Mouse (Mus musculus) heart, embryonic 16.5 days (tissue): Measurements from ENCODE around the gene Dclk1. TPM values are rescaled to one million over a fixed set of nuclear protein-coding genes. Genes with fewer than 3 reads are reported as not detected.

Experiments
- ATAC-seq: fragments of 200-750 bp; cut with Nextera tagmentation; replicated peaks from 2 replicates; pipeline ENCODE4 v1.8.0; 2017; ENCODE audit warnings: moderate number of reproducible peaks; ENCODE audit not compliant: insufficient read depth, low FRiP score; ENCODE audit errors: extremely low read depth
- H3K27ac ChIP-seq: fragments of 300-500 bp; sonication (generic); 2 replicates; pipeline ENCODE4 v1.5.1; 2014; ENCODE audit warnings: mild to moderate bottlenecking, low read length, control low read depth, moderate library complexity
- H3K27me3 ChIP-seq: fragments of 300-500 bp; sonication (generic); 2 replicates; pipeline ENCODE4 v1.6.1; 2014; ENCODE audit warnings: low read length, mixed read lengths; ENCODE audit not compliant: control insufficient read depth, insufficient read depth
- H3K36me3 ChIP-seq: fragments of 300-500 bp; sonication (generic); 2 replicates; pipeline ENCODE4 v1.6.1; 2014; ENCODE audit not compliant: control insufficient read depth, insufficient read depth
- H3K4me1 ChIP-seq: fragments of 300-500 bp; sonication (generic); 2 replicates; pipeline ENCODE4 v1.6.1; 2014; ENCODE audit warnings: low read length, mixed read lengths; ENCODE audit not compliant: control insufficient read depth, insufficient read depth
- H3K4me2 ChIP-seq: fragments of 300-500 bp; sonication (generic); 2 replicates; pipeline ENCODE4 v1.6.1; 2014; ENCODE audit warnings: low read depth, mild to moderate bottlenecking, control low read depth, low read length
- H3K4me3 ChIP-seq: fragments of 300-500 bp; sonication (generic); 2 replicates; pipeline ENCODE4 v1.5.1; 2014; ENCODE audit warnings: mild to moderate bottlenecking, control low read depth, low read length
- H3K9ac ChIP-seq: fragments of 300-500 bp; sonication (generic); 2 replicates; pipeline ENCODE4 v1.6.1; 2014; ENCODE audit warnings: low read length, control low read depth
- H3K9me3 ChIP-seq: fragments of 300-500 bp; sonication (generic); replicated peaks from 2 replicates; pipeline ENCODE4 v1.6.1; 2016; ENCODE audit warnings: low read length; ENCODE audit not compliant: control insufficient read depth
- WGBS: fragments of 180-500 bp; shearing (Covaris S2); extraction: QIAGEN DNeasy Blood & Tissue Kit; methylation state at CpG from one replicate; pipeline ENCODE4 v1.1.7; 2014; 5-methylcytosine and 5-hydroxymethylcytosine counted together
- polyA plus RNA-seq: library from polyadenylated mRNA; unstranded; fragments of >200 nt; fragmentation: Nextera tagmentation; extraction: Ambion mirVana; gene quantifications from 2 replicates; pipeline ENCODE4 v1.2.1, GENCODE M21; 2015

Gene Dclk1
- polyA plus RNA-seq, 1 experiment from 2014 or later: 5.4 TPM

GRCm38 (mm10) chr3:55438824-55439446, 196.8 kb downstream of the Dclk1 start:
- Histone ChIP-seq H3K4me2 (no peak overlapping the region), H3K27ac (no peak overlapping the region), H3K4me3 (no peak overlapping the region), H3K36me3 (no peaks in the 10 kb centered on the region), H3K9ac (no peak overlapping the region), H3K4me1 (peaks cover 5% of the 10 kb centered on the region), H3K27me3 (no peaks in the 10 kb centered on the region), H3K9me3 (no peaks in the 10 kb centered on the region)
- 72% methylated on average over 7 of the region's 7 CpGs for WGBS
- no peak for ATAC-seq

- Histone ChIP-seq H3K27me3 (no peaks in the 10 kb centered on the region), H3K27ac (no peak overlapping the region), H3K36me3 (no peaks in the 10 kb centered on the region), H3K4me3 (no peak overlapping the region), H3K4me1 (peaks cover 5% of the 10 kb centered on the region), H3K9me3 (no peaks in the 10 kb centered on the region), H3K9ac (no peak overlapping the region), H3K4me2 (peak overlapping the region; percentile 22; the same call in 1 of the 2 replicates)
- 39% methylated on average over 8 of the region's 8 CpGs for WGBS
- ATAC-seq: no peak
Measured at GRCm38 (mm10) chr3:55440342-55440741, 198.2 kb downstream of the Dclk1 start.

GRCm38 (mm10) chr3:55442012-55442645, 200.0 kb downstream of the Dclk1 start:
- Histone ChIP-seq H3K4me2 (no peak overlapping the region), H3K36me3 (no peaks in the 10 kb centered on the region), H3K27me3 (no peaks in the 10 kb centered on the region), H3K4me3 (no peak overlapping the region), H3K27ac (no peak overlapping the region), H3K9ac (no peak overlapping the region), H3K9me3 (no peaks in the 10 kb centered on the region), H3K4me1 (peaks cover 5% of the 10 kb centered on the region)
- WGBS: 60% methylated on average over 11 of the region's 11 CpGs
- ATAC-seq: no peak

GRCm38 (mm10) chr3:55443271-55443670, 201.1 kb downstream of the Dclk1 start:
- H3K36me3 ChIP-seq: no peaks in the 10 kb centered on the region
- ATAC-seq: no peak
- H3K27ac ChIP-seq: no peak overlapping the region
- no peak overlapping the region for H3K9ac ChIP-seq
- 76% methylated on average over 8 of the region's 8 CpGs for WGBS
- no peak overlapping the region for H3K4me3 ChIP-seq
- no peaks in the 10 kb centered on the region for H3K27me3 ChIP-seq
- no peak overlapping the region for H3K4me2 ChIP-seq
- H3K9me3 ChIP-seq: no peaks in the 10 kb centered on the region
- H3K4me1 ChIP-seq: peaks cover 9% of the 10 kb centered on the region

- no peak overlapping the region for H3K4me3 ChIP-seq
- no peaks in the 10 kb centered on the region for H3K36me3 ChIP-seq
- H3K4me2 ChIP-seq: no peak overlapping the region
- no peak overlapping the region for H3K9ac ChIP-seq
- ATAC-seq: no peak
- peaks cover 9% of the 10 kb centered on the region for H3K4me1 ChIP-seq
- H3K27me3 ChIP-seq: no peaks in the 10 kb centered on the region
- H3K27ac ChIP-seq: no peak overlapping the region
- H3K9me3 ChIP-seq: no peaks in the 10 kb centered on the region
- WGBS: 78% methylated on average over 2 of the region's 2 CpGs
Measured at GRCm38 (mm10) chr3:55443725-55444124, 201.6 kb downstream of the Dclk1 start.

- peaks cover 2% of the 10 kb centered on the region; the same call in 1 of the 2 replicates for H3K9me3 ChIP-seq
- WGBS: 82% methylated on average over 7 of the region's 7 CpGs
- ATAC-seq: no peak
Measured at GRCm38 (mm10) chr3:55446681-55447080, 204.5 kb downstream of the Dclk1 start.

GRCm38 (mm10) chr3:55447486-55448460, 205.6 kb downstream of the Dclk1 start:
- H3K9ac ChIP-seq: no peak overlapping the region
- H3K4me3 ChIP-seq: no peak overlapping the region
- no peaks in the 10 kb centered on the region for H3K36me3 ChIP-seq
- peaks cover 2% of the 10 kb centered on the region; the same call in 1 of the 2 replicates for H3K9me3 ChIP-seq
- 0 out of 2 replicates have a peak overlapping the region, but pooled peaks have one; percentile 10 for H3K27ac ChIP-seq
- H3K4me1 ChIP-seq: 0 out of 2 replicates have a peak, but pooled peaks cover 4% of the 10 kb centered on the region
- no peak for ATAC-seq
- no peak overlapping the region for H3K4me2 ChIP-seq
- no peaks in the 10 kb centered on the region for H3K27me3 ChIP-seq
- 77% methylated on average over 5 of the region's 5 CpGs for WGBS

More at GRCm38 (mm10) chr3:55446681-55447080, 204.5 kb downstream of the Dclk1 start:
- Histone ChIP-seq H3K4me3 (no peak overlapping the region), H3K4me2 (no peak overlapping the region), H3K36me3 (no peaks in the 10 kb centered on the region), H3K4me1 (0 out of 2 replicates have a peak, but pooled peaks cover 4% of the 10 kb centered on the region), H3K9ac (no peak overlapping the region), H3K27ac (no peak overlapping the region), H3K27me3 (no peaks in the 10 kb centered on the region)

GRCm38 (mm10) chr3:55449148-55449547, 207.0 kb downstream of the Dclk1 start:
- WGBS: 82% methylated on average over 2 of the region's 2 CpGs
- H3K4me1 ChIP-seq: 0 out of 2 replicates have a peak, but pooled peaks cover 4% of the 10 kb centered on the region
- H3K9me3 ChIP-seq: peaks cover 2% of the 10 kb centered on the region; the same call in 1 of the 2 replicates
- no peaks in the 10 kb centered on the region for H3K36me3 ChIP-seq
- H3K9ac ChIP-seq: no peak overlapping the region
- H3K27me3 ChIP-seq: no peaks in the 10 kb centered on the region
- no peak overlapping the region for H3K4me2 ChIP-seq
- no peak overlapping the region for H3K4me3 ChIP-seq
- no peak overlapping the region for H3K27ac ChIP-seq
- ATAC-seq: no peak
